Mouse (Mus musculus) hindbrain, embryonic 11.5 days (tissue): Measurements from ENCODE around the gene Muc13. TPM values are rescaled to one million over a fixed set of nuclear protein-coding genes. Genes with fewer than 3 reads are reported as not detected.

ENCODE experiments used
- ATAC-seq: fragments of 200-750 bp; cut with Nextera tagmentation; 2 replicates; pipeline ENCODE4 v1.8.0; 2017; ENCODE audit warnings: mild to moderate bottlenecking, moderate TSS enrichment, moderate library complexity; ENCODE audit not compliant: low FRiP score
- DNase-seq: peaks from one replicate; pipeline ENCODE4 v3.0.0-alpha.2; 2015; ENCODE audit warnings: low spot score
- H3K27ac ChIP-seq: fragments of 300-500 bp; sonication (generic); 2 replicates; pipeline ENCODE4 v1.5.1; 2014; ENCODE audit warnings: mild to moderate bottlenecking, low read depth, low read length
- H3K27me3 ChIP-seq: fragments of 300-500 bp; sonication (generic); 2 replicates; pipeline ENCODE4 v1.6.1; 2014; ENCODE audit warnings: mild to moderate bottlenecking, low read length, moderate library complexity, mixed read lengths; ENCODE audit not compliant: control insufficient read depth, insufficient read depth
- H3K36me3 ChIP-seq: fragments of 300-500 bp; sonication (generic); 2 replicates; pipeline ENCODE4 v1.6.1; 2014; ENCODE audit warnings: mild to moderate bottlenecking, low read length, moderate library complexity, mixed read lengths; ENCODE audit not compliant: control insufficient read depth, insufficient read depth
- H3K4me1 ChIP-seq: fragments of 300-500 bp; sonication (generic); replicated peaks from 2 replicates; pipeline ENCODE4 v1.6.1; 2014; ENCODE audit warnings: low read length, mixed read lengths; ENCODE audit not compliant: control insufficient read depth, insufficient read depth
- H3K4me2 ChIP-seq: fragments of 300-500 bp; sonication (generic); replicated peaks from 2 replicates; pipeline ENCODE4 v1.6.1; 2014; ENCODE audit warnings: mild to moderate bottlenecking, low read depth, low read length
- H3K4me3 ChIP-seq: fragments of 300-500 bp; sonication (generic); 2 replicates; pipeline ENCODE4 v1.5.1; 2014; ENCODE audit warnings: low read depth, low read length
- H3K9ac ChIP-seq: fragments of 300-500 bp; sonication (generic); 2 replicates; pipeline ENCODE4 v1.6.1; 2014; ENCODE audit warnings: low read depth, low read length
- H3K9me3 ChIP-seq: fragments of 300-500 bp; sonication (generic); 2 replicates; pipeline ENCODE4 v1.6.1; 2016; ENCODE audit warnings: low read length; ENCODE audit not compliant: control insufficient read depth
- WGBS: fragments of 180-500 bp; shearing (Covaris S2); extraction: QIAGEN DNeasy Blood & Tissue Kit; methylation state at CpG from one replicate; pipeline ENCODE4 v1.1.7; 2014; 5-methylcytosine and 5-hydroxymethylcytosine counted together
- polyA plus RNA-seq: library from polyadenylated mRNA; unstranded; fragments of >200 nt; fragmentation: Nextera tagmentation; extraction: Ambion mirVana; gene quantifications from 2 replicates; pipeline ENCODE4 v1.2.1, GENCODE M21; 2014

Gene Muc13
- polyA plus RNA-seq, 1 experiment from 2014 or later = 0.14 TPM

GRCm38 (mm10) chr16:33829301-33829831 is 35.5 kb downstream of the Muc13 start, which contains the start of gene Itgb5:
Itgb5 (plus strand) TSS chr16:33829665.
- DNase-seq = no peak
- Histone ChIP-seq H3K4me3 (peak within 1 kb of the TSS; percentile 80), H3K9me3 (no peaks in the 10 kb centered on the region), H3K27ac (0 out of 2 replicates have a peak within 1 kb of the TSS, but pooled peaks have one; percentile 5), H3K4me2 (peak within 1 kb of the TSS; percentile 99), H3K9ac (peak within 1 kb of the TSS; percentile 71), H3K27me3 (peaks cover 20% of the 10 kb centered on the region), H3K36me3 (no peaks in the 10 kb centered on the region), H3K4me1 (peaks cover 19% of the 10 kb centered on the region)
- 1% methylated on average over 37 of the region's 43 CpGs for WGBS
- ATAC-seq = peak; percentile 73

- Histone ChIP-seq H3K9ac (peak overlapping the region; percentile 71), H3K4me3 (peak overlapping the region; percentile 80), H3K27ac (0 out of 2 replicates have a peak overlapping the region, but pooled peaks have one; percentile 5), H3K4me1 (peaks cover 19% of the 10 kb centered on the region), H3K27me3 (peaks cover 20% of the 10 kb centered on the region), H3K36me3 (no peaks in the 10 kb centered on the region), H3K9me3 (no peaks in the 10 kb centered on the region), H3K4me2 (peak overlapping the region; percentile 99)
- DNase-seq (peak; percentile 76), ATAC-seq (peak; percentile 66)
- under 1% methylated on average over 47 of the region's 76 CpGs for WGBS
These were observed 36.1 kb downstream of the Muc13 start for GRCm38 (mm10) chr16:33829842-33830511.

GRCm38 (mm10) chr16:33830512-33831105 is 36.8 kb downstream of the Muc13 start:
- 2% methylated on average over 18 of the region's 18 CpGs for whole genome bisulfite sequencing
- no peak for ATAC-seq
- peaks cover 20% of the 10 kb centered on the region for H3K27me3 ChIP-seq
- peak overlapping the region; percentile 99 for H3K4me2 ChIP-seq
- no peak overlapping the region for H3K27ac ChIP-seq
- peak overlapping the region; percentile 71 for H3K9ac ChIP-seq
- peaks cover 19% of the 10 kb centered on the region for H3K4me1 ChIP-seq
- H3K9me3 ChIP-seq = no peaks in the 10 kb centered on the region
- peak; percentile 26 for DNase-seq
- no peaks in the 10 kb centered on the region for H3K36me3 ChIP-seq
- H3K4me3 ChIP-seq = peak overlapping the region; percentile 80

- H3K4me3 ChIP-seq = no peak overlapping the region
- no peak overlapping the region for H3K4me2 ChIP-seq
- H3K36me3 ChIP-seq = no peaks in the 10 kb centered on the region
- WGBS = 47% methylated on average over 6 of the region's 6 CpGs
- ATAC-seq = no peak
- H3K4me1 ChIP-seq = peaks cover 19% of the 10 kb centered on the region
- no peak overlapping the region for H3K27ac ChIP-seq
- no peak for DNase-seq
- H3K9ac ChIP-seq = no peak overlapping the region
- peaks cover 20% of the 10 kb centered on the region for H3K27me3 ChIP-seq
- no peaks in the 10 kb centered on the region for H3K9me3 ChIP-seq
These were observed 38.2 kb downstream of the Muc13 start for GRCm38 (mm10) chr16:33832057-33832456.

DNA sequence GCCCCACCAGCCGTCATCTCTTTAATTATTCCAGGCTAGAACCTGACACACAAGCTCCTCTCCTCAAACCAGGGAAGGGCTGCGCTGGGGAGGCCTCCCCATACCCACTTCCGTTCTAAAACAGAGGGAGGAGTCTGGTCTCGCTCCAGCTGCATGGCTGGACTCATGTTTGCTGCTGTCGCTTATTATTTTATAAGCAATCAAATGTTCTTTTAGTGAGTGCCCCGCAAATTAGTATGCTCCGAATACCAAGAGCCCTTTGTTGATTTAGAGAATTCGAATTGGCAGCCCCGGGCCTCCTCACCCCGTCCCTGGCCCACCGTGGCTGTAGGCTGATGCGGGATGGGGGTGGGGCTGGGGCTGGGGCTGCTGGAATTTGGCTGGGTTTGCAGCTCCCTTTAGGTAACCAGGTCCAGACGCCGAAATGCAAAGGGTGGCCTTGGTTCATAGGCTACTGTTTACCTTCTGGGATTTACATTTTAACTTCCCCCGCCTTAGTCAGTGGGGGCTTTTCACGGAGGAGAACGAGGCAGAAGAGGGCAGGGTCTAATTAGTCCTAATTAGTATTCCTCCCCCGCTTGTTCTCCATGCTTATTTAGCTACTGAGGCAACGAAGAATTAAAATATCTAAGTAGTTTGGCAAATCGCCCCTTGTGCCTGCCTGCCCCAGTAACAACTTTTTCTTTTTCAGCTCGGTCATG is 39.0 kb downstream of the Muc13 start:
- WGBS = 1% methylated on average over 21 of the region's 21 CpGs
- no peaks in the 10 kb centered on the region for H3K36me3 ChIP-seq
- no peak overlapping the region for H3K27ac ChIP-seq
- peaks cover 20% of the 10 kb centered on the region for H3K27me3 ChIP-seq
- H3K9me3 ChIP-seq = no peaks in the 10 kb centered on the region
- peak overlapping the region; percentile 27 for H3K4me2 ChIP-seq
- peaks cover 19% of the 10 kb centered on the region for H3K4me1 ChIP-seq
- DNase-seq (peak; percentile 59), ATAC-seq (0 out of 2 replicates have a peak, but pooled peaks have one; percentile 33)
- 0 out of 2 replicates have a peak overlapping the region, but pooled peaks have one; percentile 2 for H3K4me3 ChIP-seq
- H3K9ac ChIP-seq = no peak overlapping the region

GRCm38 (mm10) chr16:33833429-33833753 is 39.6 kb downstream of the Muc13 start:
- Histone ChIP-seq H3K4me1 (peaks cover 19% of the 10 kb centered on the region), H3K27me3 (peaks cover 20% of the 10 kb centered on the region), H3K9me3 (no peaks in the 10 kb centered on the region), H3K4me2 (peak overlapping the region; percentile 27), H3K4me3 (peak overlapping the region; percentile 8), H3K36me3 (no peaks in the 10 kb centered on the region), H3K9ac (no peak overlapping the region), H3K27ac (no peak overlapping the region)
- 9% methylated on average over 5 of the region's 5 CpGs for WGBS
- no peak for ATAC-seq
- DNase-seq = no peak

GRCm38 (mm10) chr16:33833781-33834482 is 40.1 kb downstream of the Muc13 start:
- peak overlapping the region; percentile 27 for H3K4me2 ChIP-seq
- DNase-seq = peak; percentile 67
- WGBS = 1% methylated on average over 25 of the region's 25 CpGs
- H3K9ac ChIP-seq = peak overlapping the region; percentile 40; the same call in 1 of the 2 replicates
- 0 out of 2 replicates have a peak, but pooled peaks have one; percentile 32 for ATAC-seq
- H3K27me3 ChIP-seq = peaks cover 20% of the 10 kb centered on the region
- H3K9me3 ChIP-seq = no peaks in the 10 kb centered on the region
- H3K4me3 ChIP-seq = peak overlapping the region; percentile 8
- no peak overlapping the region for H3K27ac ChIP-seq
- H3K36me3 ChIP-seq = no peaks in the 10 kb centered on the region
- peaks cover 19% of the 10 kb centered on the region for H3K4me1 ChIP-seq

DNA sequence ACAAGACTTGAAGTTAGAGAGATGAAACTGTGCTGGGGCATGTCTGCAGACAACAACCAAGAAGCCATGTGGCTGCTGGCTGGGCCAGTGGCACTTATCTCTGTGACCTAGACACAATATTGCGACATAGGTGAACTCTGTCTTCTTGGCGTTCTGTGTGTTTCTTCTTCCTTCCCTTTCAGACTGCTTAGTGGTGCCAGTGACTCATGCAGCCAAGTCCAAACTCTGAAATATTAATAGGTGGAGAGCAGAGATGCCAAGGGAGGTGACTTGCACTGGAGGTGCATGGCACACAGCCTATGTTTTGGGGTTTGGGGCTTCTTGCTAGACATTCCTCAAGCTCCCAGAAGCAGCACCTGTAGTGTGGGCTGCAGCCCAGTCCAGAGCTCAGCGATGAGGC is 42.8 kb downstream of the Muc13 start:
- no peak for DNase-seq

More for the DNA sequence above, 42.8 kb downstream of the Muc13 start:
- WGBS = 91% methylated on average over 3 of the region's 3 CpGs
- Histone ChIP-seq H3K27ac (no peak overlapping the region), H3K9ac (no peak overlapping the region), H3K4me2 (no peak overlapping the region), H3K4me1 (peaks cover 16% of the 10 kb centered on the region), H3K4me3 (no peak overlapping the region), H3K36me3 (no peaks in the 10 kb centered on the region), H3K9me3 (no peaks in the 10 kb centered on the region), H3K27me3 (peaks cover 8% of the 10 kb centered on the region; the same call in 1 of the 2 replicates)
- ATAC-seq = no peak
